1 mouse cellular context compared by ENCODE assay signal in the genomic region with DNA sequence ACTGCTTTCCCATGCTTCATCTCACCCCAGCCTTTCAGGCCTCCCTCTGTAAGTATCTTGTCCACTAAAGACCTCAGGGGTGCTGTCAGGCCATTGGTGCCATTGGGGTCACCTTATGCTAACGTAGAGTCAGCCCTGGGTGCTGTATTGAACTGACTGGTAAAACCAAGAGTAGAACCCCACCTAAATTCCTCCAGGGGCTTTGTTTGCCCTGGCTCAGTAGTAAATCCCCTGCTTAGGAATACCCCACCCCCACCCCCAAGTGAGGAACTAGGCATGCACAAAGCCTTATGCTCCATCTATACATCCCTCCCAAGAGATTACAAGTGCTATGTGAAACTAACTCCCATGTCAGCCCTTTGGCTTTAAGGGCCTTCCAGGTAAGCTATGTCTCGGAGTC.
TF ChIP-seq lines count a peak whose summit lies in the region.

No protein-coding gene starts in this region.

TF ChIP-seq in ES-E14, 5 proteins besides CTCF, POLR2A, EP300 and RAD21:
- no peak for TF ChIP-seq MAFK (IDR thresholded peaks at IDR 0.05; ENCODE audit: insufficient read depth, low read depth, low read length)
- TF ChIP-seq ZNF384 (IDR thresholded peaks at IDR 0.05; ENCODE audit: low read depth, low read length): no peak
- no peak for TF ChIP-seq ZC3H11A (IDR thresholded peaks at IDR 0.05; ENCODE audit: borderline replicate concordance, low read depth, low read length)
- TF ChIP-seq HCFC1 (IDR thresholded peaks at IDR 0.05; ENCODE audit: borderline replicate concordance, insufficient read depth, low read length): no peak
- TF ChIP-seq CHD2 (IDR thresholded peaks at IDR 0.05; ENCODE audit: low read depth, low read length): no peak
